13 mouse cellular contexts compared by ENCODE assay signal in the genomic region with DNA sequence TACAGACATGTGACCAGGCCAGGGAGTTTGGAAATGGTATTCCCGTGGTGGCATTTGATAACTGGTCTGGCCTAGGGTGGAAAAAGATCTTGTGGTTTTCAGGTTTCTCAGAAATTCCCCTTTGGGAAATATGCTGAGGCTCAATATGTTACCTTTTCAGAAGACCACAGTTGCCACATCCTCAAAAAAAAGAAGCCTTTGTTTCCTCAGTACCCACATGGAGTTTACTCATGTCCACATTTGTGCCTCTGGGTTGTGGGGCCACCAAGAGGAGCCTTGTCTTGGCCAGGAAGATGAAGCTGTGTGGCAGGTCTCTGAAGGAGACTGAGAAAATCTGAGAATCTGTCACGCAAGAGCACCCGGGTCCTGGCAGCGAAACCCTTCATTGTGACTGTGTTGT.
"Had no signal": no experiment of that assay in that cellular context is flagged by ENCODE, and none has a peak within 500 bp of the region (broad histone marks: within the 10 kb centered on the region; RNA-seq: fewer than 3 reads in every experiment).

No protein-coding gene starts in this region.

- H3K27me3 ChIP-seq: midbrain, embryonic 12.5 days; stomach, embryonic 15.5 days had no signal

- DNase-seq: kidney, adult 8-10 months; kidney, postnatal 36 days; layer of hippocampus, adult 9-11 months; layer of hippocampus, postnatal 36 days; liver; lung, adult 18-20 months; right cerebral cortex, postnatal 14 days; thymus, postnatal 25 days had no signal

- H3K9ac ChIP-seq: liver, embryonic 14.5 days; midbrain, embryonic 12.5 days; stomach, embryonic 15.5 days had no signal

- H3K4me3 ChIP-seq: midbrain, embryonic 12.5 days; stomach, embryonic 15.5 days had no signal

- H3K4me2 ChIP-seq: midbrain, embryonic 12.5 days; stomach, embryonic 15.5 days had no signal

- H3K9me3 ChIP-seq: midbrain, embryonic 12.5 days; stomach, embryonic 15.5 days had no signal

- H3K27ac ChIP-seq: kidney, postnatal 0 days; liver, embryonic 14.5 days; midbrain, embryonic 12.5 days; stomach, embryonic 15.5 days had no signal

- ATAC-seq: midbrain, embryonic 16.5 days had no signal

- H3K36me3 ChIP-seq: midbrain, embryonic 12.5 days; stomach, embryonic 15.5 days had no signal
